Mouse (Mus musculus): ENCODE measurements at regions not wholly inside any gene's neighbourhood (a gene's known extent, or its start where the extent isn't known, plus 50 kb on each side); places are given as distances from the start of the nearest gene placed in this dataset.

DNA sequence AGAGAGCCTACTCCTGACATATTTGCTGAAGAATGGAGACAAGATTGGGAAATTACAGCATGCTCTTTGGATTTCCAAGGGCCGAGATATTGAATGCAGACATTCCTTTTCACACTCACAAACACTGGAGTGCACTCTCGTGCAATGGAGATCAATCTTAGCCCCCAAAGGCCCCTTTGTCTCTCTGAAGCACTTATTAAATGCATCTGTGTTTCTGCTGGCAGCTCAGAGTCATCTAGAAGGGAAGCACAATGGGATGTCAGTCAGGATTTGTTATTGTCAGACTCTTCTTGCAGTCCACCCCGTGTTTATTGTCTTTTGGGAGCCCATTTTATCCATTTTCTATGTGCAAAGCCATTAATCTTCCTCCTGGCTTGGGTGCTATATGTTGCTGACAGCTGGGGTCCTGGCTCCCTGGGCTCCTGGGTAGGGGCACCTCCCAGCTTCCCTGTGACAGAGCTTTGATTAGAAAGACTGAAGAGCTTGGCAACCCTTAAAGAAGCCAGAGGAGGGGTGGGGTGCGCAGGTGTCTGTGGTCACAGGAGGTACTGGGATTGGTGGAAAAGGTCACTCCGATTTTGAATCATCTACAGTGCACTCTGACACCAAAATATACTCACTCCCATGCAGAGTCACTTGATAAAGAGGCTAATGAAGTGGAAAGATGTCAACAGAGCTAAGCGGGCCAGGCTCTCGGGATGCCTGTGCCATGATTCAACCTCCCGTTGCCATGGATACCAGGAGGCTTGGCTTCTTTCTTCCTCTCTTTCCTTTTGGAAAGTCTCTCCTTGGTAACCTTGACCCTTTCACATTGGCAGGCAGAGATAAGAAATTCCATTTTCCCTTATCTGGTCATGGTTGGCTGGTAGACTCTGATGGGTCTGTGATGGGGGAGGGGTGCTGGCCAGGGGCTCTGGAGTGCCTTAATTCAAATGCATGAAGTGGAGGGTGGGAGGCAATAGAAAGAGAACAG is 220.8 kb upstream of the Ppp2r3a start:
- Histone ChIP-seq H3K9ac (no peak overlapping the region), H3K27ac (0 out of 2 replicates have a peak overlapping the region, but pooled peaks have one; percentile 9), H3K9me3 (replicated peaks) (no peaks in the 10 kb centered on the region), H3K36me3 (no peaks in the 10 kb centered on the region), H3K27me3 (0 out of 2 replicates have a peak, but pooled peaks cover 5% of the 10 kb centered on the region), H3K4me1 (peaks cover 18% of the 10 kb centered on the region), H3K4me3 (replicated peaks) (no peak overlapping the region), H3K4me2 (no peak overlapping the region)
- 0 out of 2 replicates have a peak, but pooled peaks have one; percentile 36 for ATAC-seq (replicated peaks; ENCODE audit: low FRiP score)
- WGBS: 51% methylated on average over 8 of the region's 8 CpGs

DNA sequence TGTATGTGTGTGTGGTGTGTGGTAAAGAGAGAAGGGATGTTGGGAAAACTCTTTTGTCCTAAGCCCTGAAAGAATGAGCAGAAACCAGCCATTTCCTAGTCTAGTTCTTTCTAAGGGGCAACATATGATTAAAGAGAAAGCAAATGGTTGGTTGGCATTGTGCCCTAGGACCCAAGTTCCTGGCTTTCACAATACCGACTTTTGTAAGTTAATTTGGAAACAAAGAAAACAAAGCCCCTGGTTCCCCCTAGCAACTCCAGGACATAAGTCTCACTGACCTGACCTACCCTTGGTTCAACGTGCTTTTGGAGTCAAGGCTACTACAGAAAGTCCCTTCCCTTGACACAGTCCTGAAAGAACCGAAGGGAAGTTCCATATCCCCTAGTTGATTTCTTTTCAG is 220.1 kb upstream of the Ppp2r3a start:
- WGBS: 62% methylated on average over 3 of the region's 3 CpGs
- H3K27me3 ChIP-seq: 0 out of 2 replicates have a peak, but pooled peaks cover 5% of the 10 kb centered on the region
- H3K4me3 ChIP-seq (replicated peaks): no peak overlapping the region
- H3K4me1 ChIP-seq: peaks cover 18% of the 10 kb centered on the region
- no peaks in the 10 kb centered on the region for H3K36me3 ChIP-seq
- H3K9me3 ChIP-seq (replicated peaks): no peaks in the 10 kb centered on the region
- H3K9ac ChIP-seq: no peak overlapping the region
- H3K4me2 ChIP-seq: no peak overlapping the region
- H3K27ac ChIP-seq: no peak overlapping the region
- ATAC-seq (replicated peaks; ENCODE audit: low FRiP score): no peak

GRCm38 (mm10) chr9:101469756-101470155 is 218.2 kb upstream of the Ppp2r3a start:
- no peak overlapping the region for H3K4me2 ChIP-seq
- no peak overlapping the region for H3K4me3 ChIP-seq (replicated peaks)
- H3K9me3 ChIP-seq (replicated peaks): no peaks in the 10 kb centered on the region
- WGBS: 82% methylated on average over 3 of the region's 3 CpGs
- no peak overlapping the region for H3K27ac ChIP-seq
- H3K9ac ChIP-seq: no peak overlapping the region
- no peak for ATAC-seq (replicated peaks; ENCODE audit: low FRiP score)
- H3K36me3 ChIP-seq: no peaks in the 10 kb centered on the region
- peaks cover 18% of the 10 kb centered on the region for H3K4me1 ChIP-seq
- H3K27me3 ChIP-seq: 0 out of 2 replicates have a peak, but pooled peaks cover 5% of the 10 kb centered on the region

DNA sequence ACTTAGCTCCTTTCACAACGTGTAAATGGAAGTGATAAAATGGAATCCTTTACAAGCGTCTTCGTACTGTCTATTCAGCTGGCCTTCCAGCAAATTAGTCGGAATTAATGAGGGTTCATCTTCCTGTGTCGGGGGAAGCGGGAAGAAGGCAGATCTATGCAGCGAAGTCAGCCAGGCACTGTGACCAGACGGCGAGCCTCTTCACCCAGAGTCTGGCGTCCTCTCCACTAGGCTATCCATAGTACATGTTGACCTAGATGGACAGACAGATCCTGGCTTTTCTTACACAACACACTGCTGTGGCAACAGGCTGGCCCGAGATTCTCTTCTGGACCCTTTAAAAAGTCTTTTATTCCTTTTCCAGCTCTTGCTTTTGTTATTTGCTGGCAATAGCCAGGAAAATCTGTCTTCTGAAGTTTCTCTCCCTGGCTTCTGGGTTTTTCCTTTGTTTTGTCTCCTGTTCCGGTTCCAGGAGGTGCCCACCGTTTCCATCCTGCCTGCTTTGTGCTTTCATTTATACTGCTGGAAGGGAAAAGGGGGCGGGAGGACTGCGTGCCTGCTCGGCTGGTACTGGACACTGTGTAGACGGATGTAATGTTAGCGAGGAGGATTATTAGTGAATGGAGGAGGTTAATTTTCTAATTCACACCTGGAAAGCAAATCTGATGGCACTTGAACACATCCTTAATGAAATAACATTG is 213.3 kb upstream of the Ppp2r3a start:
- no peak overlapping the region for H3K4me2 ChIP-seq
- no peaks in the 10 kb centered on the region for H3K36me3 ChIP-seq
- no peak overlapping the region for H3K27ac ChIP-seq
- H3K4me1 ChIP-seq: 0 out of 2 replicates have a peak, but pooled peaks cover 3% of the 10 kb centered on the region
- ATAC-seq (replicated peaks; ENCODE audit: low FRiP score): no peak
- H3K27me3 ChIP-seq: 0 out of 2 replicates have a peak, but pooled peaks cover 7% of the 10 kb centered on the region
- no peak overlapping the region for H3K4me3 ChIP-seq (replicated peaks)
- H3K9ac ChIP-seq: no peak overlapping the region
- 62% methylated on average over 18 of the region's 18 CpGs for WGBS
- no peaks in the 10 kb centered on the region for H3K9me3 ChIP-seq (replicated peaks)

GRCm38 (mm10) chr9:101458947-101459627 is 207.5 kb upstream of the Ppp2r3a start:
- Histone ChIP-seq H3K4me1 (peaks cover 22% of the 10 kb centered on the region), H3K9ac (no peak overlapping the region), H3K27me3 (peaks cover 3% of the 10 kb centered on the region; the same call in 1 of the 2 replicates), H3K4me2 (no peak overlapping the region), H3K9me3 (replicated peaks) (no peaks in the 10 kb centered on the region), H3K36me3 (no peaks in the 10 kb centered on the region), H3K27ac (no peak overlapping the region), H3K4me3 (replicated peaks) (no peak overlapping the region)
- WGBS: 29% methylated on average over 11 of the region's 11 CpGs
- peak; percentile 56; the same call in 1 of the 2 replicates for ATAC-seq (replicated peaks; ENCODE audit: low FRiP score)

GRCm38 (mm10) chr9:101458306-101458946 is 206.8 kb upstream of the Ppp2r3a start:
- ATAC-seq (replicated peaks; ENCODE audit: low FRiP score): peak; percentile 56
- Histone ChIP-seq H3K9me3 (replicated peaks) (no peaks in the 10 kb centered on the region), H3K4me2 (no peak overlapping the region), H3K36me3 (no peaks in the 10 kb centered on the region), H3K4me1 (peaks cover 22% of the 10 kb centered on the region), H3K9ac (no peak overlapping the region), H3K27me3 (peaks cover 3% of the 10 kb centered on the region; the same call in 1 of the 2 replicates), H3K4me3 (replicated peaks) (no peak overlapping the region), H3K27ac (no peak overlapping the region)
- WGBS: 32% methylated on average over 10 of the region's 10 CpGs

DNA sequence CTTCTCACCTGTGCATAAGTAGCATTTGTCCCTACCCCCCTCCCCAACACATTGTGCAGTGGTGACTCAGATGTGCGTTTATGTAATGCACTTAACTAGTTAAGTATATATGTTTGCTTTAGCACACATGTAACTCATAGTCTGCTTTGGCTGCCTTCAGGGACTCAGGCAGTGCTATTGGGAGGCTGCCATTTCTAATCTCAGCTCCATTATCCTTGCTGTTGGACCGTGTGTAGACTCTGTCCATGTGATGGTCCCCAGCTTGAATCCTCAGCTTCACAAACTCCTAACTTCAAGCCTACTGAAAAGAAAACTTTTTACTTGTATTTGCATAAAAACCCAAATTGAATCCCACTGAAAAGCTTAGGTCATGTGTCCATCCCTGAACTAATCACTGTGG is 194.7 kb upstream of the Ppp2r3a start:
- H3K4me3 ChIP-seq (replicated peaks): no peak overlapping the region
- WGBS: 83% methylated on average over 2 of the region's 2 CpGs
- H3K27ac ChIP-seq: no peak overlapping the region

DNA sequence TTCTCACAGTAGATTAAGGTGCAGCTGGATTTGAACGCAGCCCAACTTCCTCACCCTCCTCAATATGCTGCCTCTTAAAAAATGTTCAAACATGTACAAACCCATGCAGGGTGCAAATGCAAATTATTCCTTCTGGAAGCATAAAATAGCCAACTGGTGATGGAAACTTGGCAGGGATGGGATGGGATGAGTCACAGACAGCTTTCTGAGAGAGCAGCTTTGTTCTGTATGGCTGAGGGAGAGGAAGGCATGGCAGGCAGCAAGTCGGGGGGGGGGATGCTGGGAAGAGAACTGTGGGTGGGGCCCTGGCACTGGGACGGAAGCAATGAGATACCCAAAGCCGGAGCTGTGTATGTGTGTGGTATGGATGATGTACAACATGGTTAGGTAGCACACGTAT is 194.2 kb upstream of the Ppp2r3a start:
- no peak for ATAC-seq (replicated peaks; ENCODE audit: low FRiP score)
- 67% methylated on average over 5 of the region's 5 CpGs for WGBS

More for the DNA sequence above, 194.7 kb upstream of the Ppp2r3a start:
- H3K4me2 ChIP-seq: no peak overlapping the region
- H3K9ac ChIP-seq: no peak overlapping the region
- no peak for ATAC-seq (replicated peaks; ENCODE audit: low FRiP score)
- no peaks in the 10 kb centered on the region for H3K27me3 ChIP-seq
- 0 out of 2 replicates have a peak, but pooled peaks cover 3% of the 10 kb centered on the region for H3K4me1 ChIP-seq
- no peaks in the 10 kb centered on the region for H3K9me3 ChIP-seq (replicated peaks)
- H3K36me3 ChIP-seq: no peaks in the 10 kb centered on the region

GRCm38 (mm10) chr9:101445293-101445692 is 193.7 kb upstream of the Ppp2r3a start:
- no peaks in the 10 kb centered on the region for H3K27me3 ChIP-seq
- ATAC-seq (replicated peaks; ENCODE audit: low FRiP score): no peak
- H3K4me3 ChIP-seq (replicated peaks): no peak overlapping the region
- 0 out of 2 replicates have a peak, but pooled peaks cover 3% of the 10 kb centered on the region for H3K4me1 ChIP-seq
- H3K27ac ChIP-seq: no peak overlapping the region
- H3K9ac ChIP-seq: no peak overlapping the region
- 86% methylated on average over 1 of the region's 1 CpGs for WGBS
- no peak overlapping the region for H3K4me2 ChIP-seq
- no peaks in the 10 kb centered on the region for H3K9me3 ChIP-seq (replicated peaks)
- H3K36me3 ChIP-seq: no peaks in the 10 kb centered on the region

More for the DNA sequence above, 194.2 kb upstream of the Ppp2r3a start:
- Histone ChIP-seq H3K4me3 (replicated peaks) (no peak overlapping the region), H3K4me2 (no peak overlapping the region), H3K27me3 (no peaks in the 10 kb centered on the region), H3K9ac (no peak overlapping the region), H3K27ac (no peak overlapping the region), H3K4me1 (0 out of 2 replicates have a peak, but pooled peaks cover 3% of the 10 kb centered on the region), H3K9me3 (replicated peaks) (no peaks in the 10 kb centered on the region), H3K36me3 (no peaks in the 10 kb centered on the region)

- Histone ChIP-seq H3K4me1 (0 out of 2 replicates have a peak, but pooled peaks cover 4% of the 10 kb centered on the region), H3K27me3 (no peaks in the 10 kb centered on the region; the same call in 1 of the 2 replicates), H3K9me3 (replicated peaks) (no peaks in the 10 kb centered on the region), H3K27ac (no peak overlapping the region), H3K4me2 (no peak overlapping the region), H3K9ac (no peak overlapping the region), H3K36me3 (no peaks in the 10 kb centered on the region), H3K4me3 (replicated peaks) (no peak overlapping the region)
- WGBS: 86% methylated on average over 6 of the region's 6 CpGs
- no peak for ATAC-seq (replicated peaks; ENCODE audit: low FRiP score)
Observed at GRCm38 (mm10) chr9:101439856-101440255, 188.3 kb upstream of the Ppp2r3a start.

- no peak for ATAC-seq (replicated peaks; ENCODE audit: low FRiP score)
- no peak overlapping the region for H3K9ac ChIP-seq
- 45% methylated on average over 12 of the region's 12 CpGs for WGBS
Observed at GRCm38 (mm10) chr9:101438564-101439180, 187.1 kb upstream of the Ppp2r3a start.

More at GRCm38 (mm10) chr9:101438564-101439180, 187.1 kb upstream of the Ppp2r3a start:
- 0 out of 2 replicates have a peak, but pooled peaks cover 4% of the 10 kb centered on the region for H3K4me1 ChIP-seq
- no peaks in the 10 kb centered on the region; the same call in 1 of the 2 replicates for H3K27me3 ChIP-seq
- no peaks in the 10 kb centered on the region for H3K9me3 ChIP-seq (replicated peaks)
- no peak overlapping the region for H3K4me2 ChIP-seq
- no peak overlapping the region for H3K27ac ChIP-seq
- H3K4me3 ChIP-seq (replicated peaks): no peak overlapping the region
- H3K36me3 ChIP-seq: no peaks in the 10 kb centered on the region

All from kidney, embryonic 15.5 days (tissue).